Mouse (Mus musculus): Measurements from ENCODE around the gene Plxna4.

Gene Plxna4

DNA sequence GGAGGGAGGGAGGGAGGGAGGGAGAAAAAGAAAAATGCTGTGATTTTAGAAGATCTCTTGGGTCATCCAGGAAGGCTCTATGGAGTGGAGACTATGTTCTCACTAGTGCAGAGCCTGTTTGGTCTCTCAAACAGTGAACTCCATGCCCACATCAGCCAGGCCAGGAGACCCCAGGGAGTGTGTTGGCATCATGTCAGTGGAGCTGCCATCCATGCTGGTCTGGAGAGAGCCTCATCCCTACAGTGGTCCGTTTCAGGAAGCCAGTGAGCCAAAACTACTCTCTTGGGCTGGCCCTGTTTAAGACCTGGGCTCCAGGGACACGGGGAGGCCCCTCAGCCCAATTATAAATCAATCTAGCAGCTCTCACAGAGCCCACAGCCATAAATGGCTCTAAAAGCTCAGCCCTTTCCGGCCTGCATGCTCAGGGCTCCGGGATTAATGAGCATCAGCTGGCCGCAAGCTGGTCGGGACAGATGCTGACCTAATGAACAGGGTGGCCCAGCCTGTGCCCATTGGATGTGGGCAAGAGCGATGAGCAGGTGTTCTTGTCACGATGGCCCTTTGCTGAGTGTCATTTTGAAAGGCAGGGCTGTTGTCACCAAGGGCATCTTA, 180.3 kb downstream of the Plxna4 start:
- DNase-seq (ENCODE audit: low spot score in 2 of 2) = no peak

DNA sequence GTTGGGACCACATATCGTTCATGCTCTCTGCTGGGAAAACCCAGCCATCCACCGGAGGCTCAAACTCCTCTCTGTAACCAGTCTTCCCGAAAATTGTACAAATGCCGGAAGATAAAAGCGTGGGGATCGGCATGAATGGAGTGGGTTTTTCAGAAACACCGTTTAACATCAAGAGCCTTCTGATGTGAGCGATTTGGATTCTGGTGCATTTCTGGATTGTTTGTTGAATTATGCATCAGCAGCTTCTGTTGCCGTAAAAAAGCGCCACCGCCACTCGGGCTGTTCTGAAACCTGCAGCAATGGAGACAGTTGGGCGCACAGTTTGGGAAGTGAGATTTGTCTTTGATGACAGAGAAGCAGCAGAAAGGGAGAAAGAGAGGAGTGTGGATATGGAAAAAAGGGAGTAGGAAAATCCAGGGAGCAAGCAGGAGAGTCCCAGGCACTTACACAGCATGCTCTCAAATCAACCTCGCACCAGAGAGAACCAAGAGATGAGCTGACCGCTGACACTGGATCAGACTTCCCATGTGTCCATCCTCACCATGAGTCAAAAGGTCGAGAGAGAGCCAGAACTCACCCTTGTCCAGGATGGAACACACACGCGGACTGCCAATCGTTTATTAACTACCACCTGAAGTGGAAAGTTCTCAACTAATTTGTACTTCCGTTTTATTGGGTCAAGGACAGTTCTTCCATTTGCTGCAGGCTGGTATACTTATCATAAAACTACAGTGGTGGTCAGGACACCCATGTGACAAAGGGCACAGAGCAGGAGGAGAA, 181.5 kb downstream of the Plxna4 start:
- no peak for DNase-seq (ENCODE audit: low spot score in 2 of 2)

DNA sequence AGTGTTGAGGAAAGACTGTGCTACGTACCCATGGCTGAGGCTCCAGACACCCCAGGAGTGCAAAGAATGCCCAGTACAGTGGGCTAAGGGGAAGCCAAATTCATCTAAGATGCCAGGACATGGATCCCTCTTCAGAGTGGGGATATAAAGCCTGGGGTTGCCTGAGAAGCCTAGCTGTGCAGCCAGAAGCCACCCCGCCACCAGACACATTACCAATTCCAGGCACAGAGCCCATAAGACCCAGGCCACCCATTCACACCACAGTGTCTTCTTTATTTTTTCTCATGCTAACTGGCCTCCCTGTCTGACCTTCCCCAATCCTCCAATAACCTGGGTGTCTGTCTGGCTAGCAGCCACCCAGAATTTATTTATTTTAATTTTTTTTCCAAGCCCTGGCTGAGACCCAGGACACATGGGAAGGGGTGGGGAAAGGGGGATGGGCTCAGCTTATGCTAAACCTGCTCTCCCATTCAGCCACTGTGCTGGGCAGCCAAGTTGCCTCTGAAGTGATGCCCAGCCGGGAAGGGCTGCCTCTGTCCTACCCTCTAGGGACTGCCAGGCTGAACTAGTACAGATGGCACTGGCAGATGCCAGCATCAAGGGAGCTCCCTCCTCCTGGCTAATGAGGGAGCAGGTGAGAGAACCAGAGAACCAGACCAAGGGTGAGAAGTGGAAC, 185.3 kb downstream of the Plxna4 start:
- no peak for DNase-seq (ENCODE audit: low spot score in 2 of 2)

DNA sequence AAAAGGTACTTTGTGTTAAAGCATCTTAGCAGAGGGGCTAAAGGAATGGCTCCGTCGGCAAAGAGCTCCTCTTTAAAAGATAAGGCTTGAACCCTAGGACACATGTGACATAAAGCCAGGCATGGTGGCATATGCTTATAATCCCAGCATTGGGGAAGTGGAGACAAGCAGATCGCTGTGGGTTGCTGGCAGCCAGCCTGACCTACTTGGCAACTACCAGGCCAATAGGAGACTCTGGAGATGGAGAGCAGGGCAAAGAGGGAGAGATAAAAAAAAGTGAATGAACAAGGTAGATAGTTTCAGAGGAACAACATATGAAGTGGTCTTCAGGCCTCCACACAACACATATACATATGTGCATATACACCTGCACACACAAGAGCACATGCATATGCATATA, 189.7 kb downstream of the Plxna4 start:
- DNase-seq (ENCODE audit: low spot score in 2 of 2) = no peak

DNA sequence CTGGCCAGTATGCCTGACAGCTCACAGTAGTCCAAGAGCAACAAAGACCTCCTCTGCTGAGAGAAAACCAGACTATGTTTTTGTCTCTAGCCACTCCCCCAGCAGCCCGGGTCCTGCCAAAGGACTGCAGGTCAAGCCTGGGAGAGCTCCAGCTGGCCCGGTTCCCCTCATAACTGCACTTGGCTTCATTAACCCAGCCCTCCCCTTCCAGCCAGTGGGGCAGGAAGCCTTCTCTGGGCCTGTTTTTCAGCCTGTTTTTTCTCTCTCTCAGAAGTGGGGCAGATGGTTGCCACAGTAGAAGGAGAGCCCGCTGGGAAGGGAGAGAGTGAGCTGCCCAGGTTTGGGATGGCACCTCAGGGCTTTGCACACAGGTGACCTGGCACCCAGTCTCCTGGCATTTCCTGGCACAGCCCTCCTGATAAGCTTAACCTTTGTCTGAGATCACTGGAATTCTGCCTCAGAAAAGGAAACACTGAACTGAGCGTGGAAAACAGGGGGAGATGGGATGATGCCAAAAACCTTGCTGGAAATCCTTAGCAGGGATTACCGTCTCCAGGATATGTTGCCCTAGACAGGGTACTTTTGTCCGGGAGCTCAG, 190.8 kb downstream of the Plxna4 start:
- DNase-seq (ENCODE audit: low spot score in 2 of 2) = no peak

DNA sequence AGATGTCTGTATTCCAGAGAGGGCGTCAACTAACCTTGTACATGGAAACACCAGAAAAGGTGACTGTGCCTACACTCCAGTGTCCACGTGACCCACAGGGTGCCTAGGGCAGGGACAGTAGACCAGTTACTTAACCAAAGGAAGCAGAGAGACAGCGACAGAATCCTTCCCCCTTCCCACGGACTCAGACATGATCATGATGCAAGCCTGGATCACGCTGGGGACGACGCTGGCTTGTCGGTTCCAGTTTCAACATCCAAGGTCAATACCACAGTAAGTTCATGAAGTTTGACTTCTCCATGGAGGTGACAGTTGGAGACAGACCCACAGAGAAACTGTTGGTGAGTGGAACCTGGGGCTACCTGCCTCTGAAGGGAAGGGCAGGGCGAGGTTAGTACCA, 192.6 kb downstream of the Plxna4 start:
- no peak for DNase-seq (ENCODE audit: low spot score in 2 of 2)

DNA sequence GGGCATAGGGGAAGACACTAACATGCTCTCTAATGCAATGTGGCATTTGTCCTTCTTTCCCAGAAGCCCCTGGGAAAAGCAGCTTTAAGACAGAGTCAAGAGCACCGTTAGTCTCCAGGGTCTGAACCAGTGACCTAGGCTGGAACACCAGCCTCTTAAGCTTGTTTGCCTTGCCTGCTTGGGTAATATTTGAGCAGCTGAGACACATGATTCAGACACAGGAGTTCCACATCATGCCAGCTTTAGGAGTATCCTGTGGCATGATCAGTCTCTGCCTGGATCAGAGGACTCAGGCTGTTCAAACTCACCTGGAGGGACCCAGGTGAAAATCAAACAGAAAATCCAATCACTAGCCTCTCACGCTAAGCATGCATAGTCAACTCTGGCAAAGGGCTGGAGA, 195.7 kb downstream of the Plxna4 start:
- no peak for DNase-seq (ENCODE audit: low spot score in 2 of 2)

DNA sequence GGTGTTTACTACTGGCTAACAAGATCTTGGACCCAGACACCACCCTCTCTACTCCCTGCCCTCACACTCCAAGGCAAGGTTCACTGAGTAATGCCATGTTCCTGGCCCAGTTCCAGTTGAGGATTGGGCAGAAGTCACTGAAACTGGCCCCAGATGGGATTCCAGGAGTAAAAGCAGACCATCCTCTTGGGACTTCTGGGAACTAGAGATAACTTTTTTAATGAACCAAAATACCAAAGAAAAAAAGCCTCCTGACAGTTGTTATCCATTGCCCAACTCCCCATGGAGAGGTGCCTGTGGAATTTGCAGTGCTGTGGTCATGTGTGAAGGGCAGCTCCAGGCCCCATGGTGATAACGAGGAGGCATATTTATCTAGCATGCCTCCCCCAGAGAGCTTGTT, 199.7 kb downstream of the Plxna4 start:
- no peak for DNase-seq (ENCODE audit: low spot score in 2 of 2)

DNA sequence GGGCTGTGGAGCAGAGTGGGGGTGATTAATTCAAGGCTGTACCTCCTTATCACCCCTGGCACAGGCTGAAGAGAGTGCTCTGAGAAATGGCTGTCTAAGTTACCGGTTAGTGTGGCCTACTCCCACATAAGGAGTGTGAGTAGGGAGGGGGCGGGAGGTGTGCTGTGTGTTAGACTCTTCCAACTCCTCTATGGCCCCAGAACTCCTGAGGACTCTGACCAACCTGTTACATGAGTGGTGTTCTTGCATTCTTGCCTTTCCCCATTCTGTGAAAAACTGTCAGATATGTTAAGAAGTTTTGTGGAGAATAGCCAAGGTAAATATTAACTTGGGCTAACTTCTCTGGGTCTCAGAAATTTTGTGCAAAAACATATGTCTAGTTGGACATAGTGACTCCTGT, 201.1 kb downstream of the Plxna4 start:
- no peak for DNase-seq (ENCODE audit: low spot score in 2 of 2)

DNA sequence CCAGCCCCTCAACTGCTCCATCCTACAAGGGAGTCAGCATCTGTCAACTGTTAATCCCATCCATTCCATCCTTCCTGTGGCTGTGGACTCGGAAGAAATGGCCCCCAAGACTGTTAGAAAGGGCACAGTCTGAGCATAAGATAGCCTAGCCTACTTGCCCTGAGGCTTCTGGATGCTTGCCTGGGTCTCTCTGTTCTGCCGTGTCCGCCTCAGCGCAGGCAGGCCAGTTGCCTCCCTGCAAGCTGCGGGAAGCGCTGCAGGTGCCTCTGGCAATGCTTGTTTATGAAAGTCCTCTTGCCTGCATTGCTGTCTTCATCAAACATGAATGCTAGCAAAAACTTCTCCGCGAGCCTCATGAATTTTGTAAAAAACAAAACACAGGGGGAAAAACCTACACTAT, 203.1 kb downstream of the Plxna4 start:
- no peak for DNase-seq (ENCODE audit: low spot score in 2 of 2)

DNA sequence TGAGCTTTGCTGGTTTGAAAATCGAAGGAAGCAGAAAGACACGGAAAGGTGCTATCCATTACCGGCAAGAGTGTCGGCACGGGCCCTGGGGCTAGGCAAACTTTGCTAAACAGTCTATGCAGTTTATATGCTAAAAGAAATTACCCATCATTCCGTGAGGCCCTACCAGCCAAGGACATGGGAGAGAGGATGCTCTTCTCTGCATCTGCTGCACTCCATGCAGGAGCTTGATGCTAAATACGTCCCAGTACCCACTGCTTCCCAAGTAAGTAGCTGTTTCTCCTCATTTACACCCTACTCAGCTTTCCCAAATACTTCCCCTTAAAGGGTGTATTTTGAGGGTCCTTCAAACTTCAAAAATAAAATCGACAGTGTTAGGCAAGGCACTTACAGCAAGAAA, 203.6 kb downstream of the Plxna4 start:
- no peak for DNase-seq (ENCODE audit: low spot score in 2 of 2)

DNA sequence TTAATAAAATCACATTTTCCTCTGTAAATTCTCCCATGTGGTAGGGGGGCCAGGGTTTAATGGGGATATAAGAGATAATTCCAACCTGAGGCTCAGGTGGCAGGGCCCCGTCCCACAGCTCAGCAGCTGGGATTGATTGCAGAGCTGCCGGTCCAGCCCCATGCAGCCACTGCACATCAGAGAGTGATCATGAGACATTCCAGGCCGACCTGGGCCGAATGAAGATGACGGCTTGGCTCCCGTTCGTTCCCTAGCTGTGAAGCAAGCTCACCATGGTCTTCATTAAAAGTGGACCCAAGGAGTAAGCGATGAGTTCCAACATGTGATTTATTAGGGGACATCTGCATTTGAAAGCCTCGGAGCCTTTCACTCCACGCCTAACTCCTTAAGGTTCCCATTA, 206.5 kb downstream of the Plxna4 start:
- DNase-seq (ENCODE audit: low spot score in 2 of 2) = no peak

DNA sequence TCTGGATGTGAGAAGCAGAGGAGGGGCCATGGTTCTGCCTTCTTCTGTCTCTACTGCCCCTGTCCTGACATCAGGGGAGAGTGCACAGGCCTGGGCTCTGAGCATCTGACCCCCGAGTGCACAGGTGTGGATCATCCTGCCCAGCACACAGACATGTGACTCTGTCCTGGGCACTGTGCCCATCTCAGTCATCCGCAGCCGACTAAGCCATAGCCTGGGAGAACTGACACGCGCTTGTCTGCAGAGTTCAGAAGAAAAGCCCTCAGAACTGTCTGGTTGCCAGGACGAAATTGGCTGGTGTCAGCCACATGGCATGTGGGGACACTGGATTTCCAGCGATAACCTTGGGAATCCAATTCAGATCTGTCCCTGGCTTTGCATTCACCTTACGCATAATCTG, 210.8 kb downstream of the Plxna4 start:
- no peak for DNase-seq (ENCODE audit: low spot score in 2 of 2)

DNA sequence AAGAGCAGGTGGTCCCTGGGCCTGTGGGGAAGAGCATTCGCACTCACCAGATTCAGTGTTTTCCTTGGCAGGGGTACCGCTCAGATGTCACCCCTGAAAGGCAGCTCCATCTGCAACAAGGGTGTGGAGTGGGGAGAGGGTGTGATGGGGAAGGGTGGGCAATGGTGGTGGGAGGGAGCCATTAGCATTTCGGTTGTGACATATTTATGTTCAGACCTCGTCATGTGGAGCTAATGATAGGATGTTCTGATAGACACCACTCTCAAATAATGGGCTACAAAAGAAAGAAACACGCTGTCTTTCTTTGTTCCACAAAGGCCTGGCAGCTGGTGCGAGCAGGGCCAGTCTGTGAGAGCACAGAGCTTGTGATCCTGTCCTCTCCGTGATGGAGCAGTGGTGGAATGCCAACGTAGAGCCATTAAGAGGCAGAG, 214.0 kb downstream of the Plxna4 start:
- no peak for DNase-seq (ENCODE audit: low spot score in 2 of 2)

DNA sequence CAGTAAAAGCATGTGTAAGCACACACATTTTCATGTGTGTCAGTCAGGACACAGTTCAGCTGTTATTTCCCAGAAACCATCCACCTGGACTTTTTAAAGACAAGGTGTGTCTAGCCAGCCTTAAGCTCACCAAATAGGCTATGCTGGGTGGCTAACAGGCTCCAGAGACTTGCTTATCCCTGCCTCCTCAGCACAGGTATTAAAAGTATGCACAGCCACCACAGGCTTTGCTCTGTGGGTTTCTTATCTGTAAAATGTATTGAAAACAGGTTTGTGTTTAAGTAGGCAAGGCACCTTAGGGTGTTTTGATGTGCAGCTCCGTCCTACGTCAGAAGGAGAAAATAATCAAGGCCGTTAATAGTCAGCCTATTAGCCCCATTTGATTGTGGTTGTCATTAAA, 218.9 kb downstream of the Plxna4 start:
- DNase-seq (ENCODE audit: low spot score in 2 of 2) = no peak

DNA sequence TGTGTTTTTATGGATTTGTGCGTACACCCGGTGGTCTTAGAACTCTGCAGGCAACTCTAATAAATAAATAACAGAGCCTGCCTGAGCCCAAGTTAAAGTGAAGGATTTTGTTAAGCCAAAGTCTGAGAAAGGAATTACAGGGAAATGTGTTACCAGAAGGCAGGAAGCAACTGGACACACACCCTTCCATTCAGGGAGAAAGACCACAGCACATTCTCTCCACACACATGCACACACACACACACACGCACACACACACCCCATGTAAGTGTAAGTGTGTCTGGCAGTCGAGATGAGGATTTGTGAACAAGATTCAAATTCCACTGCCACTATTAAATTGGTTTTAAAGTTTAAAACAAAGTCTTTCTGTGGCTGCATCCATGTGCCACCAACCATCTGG, 219.6 kb downstream of the Plxna4 start:
- no peak for DNase-seq (ENCODE audit: low spot score in 2 of 2)

DNA sequence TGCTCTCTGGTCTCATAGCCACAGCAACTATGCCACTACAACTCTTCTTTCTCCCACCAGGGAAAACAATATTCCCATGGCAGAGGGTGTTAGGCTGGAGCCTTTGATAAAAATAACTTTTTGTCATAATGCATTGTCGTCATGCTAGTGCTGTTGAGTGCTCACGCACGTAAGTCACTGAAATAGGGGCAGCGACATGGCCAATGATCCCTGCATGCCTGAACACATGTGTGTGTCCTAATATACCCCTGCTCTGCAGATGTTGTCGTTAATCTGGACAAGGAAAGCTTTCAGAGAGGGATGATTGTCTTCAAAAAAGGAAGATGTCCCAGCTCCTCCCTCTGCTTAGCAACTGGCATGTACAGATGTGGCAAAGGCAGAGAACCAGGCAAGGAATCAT, 223.1 kb downstream of the Plxna4 start:
- DNase-seq (ENCODE audit: low spot score in 2 of 2) = no peak

DNA sequence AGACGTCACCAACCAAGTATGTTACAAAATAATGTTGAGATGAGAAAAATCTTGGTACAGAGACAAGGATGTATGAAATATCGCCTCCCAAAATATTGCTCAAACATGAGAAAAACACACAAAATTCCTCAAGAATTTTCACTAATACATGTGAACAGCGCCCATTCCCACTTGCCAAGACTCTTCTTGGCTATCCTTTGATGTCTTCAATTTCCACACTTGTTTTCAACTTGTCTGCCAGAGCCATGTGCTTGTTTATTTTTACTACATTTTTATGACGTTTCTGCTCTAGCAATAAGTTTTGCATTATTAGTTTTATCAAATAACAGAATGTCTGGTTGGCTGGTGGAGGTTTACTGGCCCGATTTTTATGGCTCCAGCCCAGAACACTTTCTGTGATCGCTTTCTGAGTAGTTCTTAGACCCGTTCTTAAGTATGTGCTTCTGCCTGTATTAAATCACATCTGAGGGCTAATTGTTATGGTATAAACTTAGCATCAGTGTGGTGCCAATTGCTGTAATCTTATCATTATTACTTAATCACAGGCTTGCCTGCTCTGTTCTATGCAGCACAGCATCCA, 224.4 kb downstream of the Plxna4 start:
- DNase-seq (ENCODE audit: low spot score in 2 of 2) = no peak

DNA sequence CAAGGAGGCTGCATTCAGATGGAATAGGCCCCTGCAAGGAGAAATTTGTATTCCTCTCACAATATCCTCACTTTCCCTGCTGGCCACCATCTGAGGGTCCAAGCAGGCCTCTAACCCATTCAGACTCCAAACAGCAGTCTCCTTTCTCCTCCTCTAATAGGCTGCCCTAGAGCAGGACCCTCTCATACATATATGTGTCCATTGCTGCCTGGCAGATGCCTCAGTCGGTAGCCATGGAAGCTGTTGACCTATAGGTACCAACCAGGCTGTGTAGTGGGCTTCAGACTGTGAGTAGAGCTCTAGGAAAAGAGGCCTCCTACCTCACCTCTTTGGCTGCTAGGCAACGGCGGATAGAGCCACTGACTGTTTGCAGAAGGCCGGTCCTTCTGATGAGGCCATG, 225.6 kb downstream of the Plxna4 start:
- no peak for DNase-seq (ENCODE audit: low spot score in 2 of 2)

DNA sequence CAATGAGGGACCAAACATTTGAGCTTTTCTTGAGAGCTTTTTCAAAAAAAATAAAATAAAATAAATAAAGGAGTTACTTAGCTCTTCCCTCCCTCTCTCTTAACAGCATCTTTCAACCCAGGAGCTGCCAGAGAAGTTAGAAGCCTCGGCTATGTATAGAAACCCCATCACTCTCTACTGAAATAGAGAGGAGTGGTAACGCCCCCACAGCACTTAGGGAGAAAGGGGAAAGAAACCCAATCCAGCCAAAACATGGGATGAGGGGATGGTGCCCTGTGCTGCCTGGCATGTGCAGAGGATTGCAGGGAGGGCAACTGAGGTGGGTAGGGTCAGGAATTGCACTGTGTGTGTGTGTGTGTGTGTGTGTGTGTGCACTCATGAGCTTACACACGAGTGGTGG, 228.3 kb downstream of the Plxna4 start:
- no peak for DNase-seq (ENCODE audit: low spot score in 2 of 2)

DNA sequence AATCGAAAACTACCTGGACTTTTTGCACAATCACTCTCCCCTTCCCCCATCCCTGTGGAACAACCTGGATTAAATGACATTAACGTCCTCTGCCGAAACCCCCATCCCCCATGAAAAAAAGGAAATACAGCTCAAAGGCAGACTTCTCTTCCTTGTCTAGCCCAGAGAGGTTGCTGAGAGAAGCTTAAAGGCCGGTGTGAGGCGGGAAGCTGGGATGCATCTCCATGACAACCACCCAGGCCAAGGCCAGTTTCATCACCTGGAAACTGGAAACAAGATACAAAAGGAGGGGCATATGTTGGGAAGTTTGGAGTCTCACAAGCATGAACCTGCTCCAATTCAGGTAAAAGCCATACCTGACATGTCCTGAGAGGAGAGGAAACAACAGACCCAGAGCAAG, 230.5 kb downstream of the Plxna4 start:
- no peak for DNase-seq (ENCODE audit: low spot score in 2 of 2)

DNA sequence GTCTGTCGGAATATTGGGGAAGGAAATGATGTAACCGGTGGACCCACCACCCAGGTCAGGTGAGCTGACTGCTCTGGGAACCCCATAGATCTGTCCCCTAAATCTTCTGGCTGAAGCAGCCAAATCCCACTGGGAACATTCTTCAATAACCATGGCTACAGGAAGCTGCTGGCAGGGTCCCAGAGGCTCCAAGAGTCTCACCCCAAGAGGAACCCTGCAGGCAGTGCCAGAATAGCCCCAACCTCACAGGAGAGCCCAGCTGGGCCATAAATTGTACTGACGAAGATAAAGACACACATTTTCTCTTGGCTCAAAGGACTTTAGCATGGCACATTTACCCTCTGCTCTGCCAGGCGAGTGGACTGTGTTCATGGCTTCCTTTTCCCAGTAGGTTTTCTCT, 232.4 kb downstream of the Plxna4 start:
- no peak for DNase-seq (ENCODE audit: low spot score in 2 of 2)
